Mouse (Mus musculus): ENCODE measurements at regions not wholly inside any gene's neighbourhood (a gene's known extent, or its start where the extent isn't known, plus 50 kb on each side); places are given as distances from the start of the nearest gene placed in this dataset.
"Not testable (repeated sequence)": the region's sequence is repeated elsewhere in the genome, so short reads cannot be mapped to it uniquely, and the experiment has no call there.

- no peak for DNase-seq (ENCODE audit: low spot score)
Measured at GRCm38 (mm10) chr17:9268776-9269175, 153.1 kb upstream of the Gm17728 start.

- DNase-seq (ENCODE audit: low spot score): not testable (repeated sequence)
Measured at GRCm38 (mm10) chr17:9278046-9278445, 143.8 kb upstream of the Gm17728 start.

- DNase-seq (ENCODE audit: low spot score): no peak
Measured at GRCm38 (mm10) chr17:9279481-9279880, 142.4 kb upstream of the Gm17728 start.

GRCm38 (mm10) chr17:9281891-9282290, 140.0 kb upstream of the Gm17728 start:
- no peak for DNase-seq (ENCODE audit: low spot score)

- DNase-seq (ENCODE audit: low spot score): no peak
Measured at GRCm38 (mm10) chr17:9282333-9283176, 139.3 kb upstream of the Gm17728 start.

- no peak for DNase-seq (ENCODE audit: low spot score)
Measured at GRCm38 (mm10) chr17:9286431-9286830, 135.4 kb upstream of the Gm17728 start.

GRCm38 (mm10) chr17:9286834-9287233, 135.0 kb upstream of the Gm17728 start:
- no peak for DNase-seq (ENCODE audit: low spot score)

GRCm38 (mm10) chr17:9287682-9288081, 134.2 kb upstream of the Gm17728 start:
- no peak for DNase-seq (ENCODE audit: low spot score)

- DNase-seq (ENCODE audit: low spot score): no peak
Measured at GRCm38 (mm10) chr17:9291601-9292000, 130.3 kb upstream of the Gm17728 start.

- no peak for DNase-seq (ENCODE audit: low spot score)
Measured at GRCm38 (mm10) chr17:9292296-9292695, 129.6 kb upstream of the Gm17728 start.

- DNase-seq (ENCODE audit: low spot score): no peak
Measured at GRCm38 (mm10) chr17:9296371-9296770, 125.5 kb upstream of the Gm17728 start.

GRCm38 (mm10) chr17:9298231-9298630, 123.6 kb upstream of the Gm17728 start:
- DNase-seq (ENCODE audit: low spot score): no peak

- no peak for DNase-seq (ENCODE audit: low spot score)
Measured at GRCm38 (mm10) chr17:9301101-9301501, 120.8 kb upstream of the Gm17728 start.

GRCm38 (mm10) chr17:9308507-9308906, 113.4 kb upstream of the Gm17728 start:
- no peak for DNase-seq (ENCODE audit: low spot score)

- no peak for DNase-seq (ENCODE audit: low spot score)
Measured at GRCm38 (mm10) chr17:9322772-9323171, 99.1 kb upstream of the Gm17728 start.

GRCm38 (mm10) chr17:9328886-9329455, 92.9 kb upstream of the Gm17728 start:
- no peak for DNase-seq (ENCODE audit: low spot score)

- no peak for DNase-seq (ENCODE audit: low spot score)
Measured at GRCm38 (mm10) chr17:9357572-9358159, 64.2 kb upstream of the Gm17728 start.

All from ovary, postnatal 14 days (tissue).